Mouse (Mus musculus) kidney, embryonic 15.5 days (tissue): ENCODE data around the gene Gm20738. TPM values are rescaled to one million over a fixed set of nuclear protein-coding genes. Genes with fewer than 3 reads are reported as not detected.
"Not testable (repeated sequence)": the region's sequence is repeated elsewhere in the genome, so short reads cannot be mapped to it uniquely, and the experiment has no call there.

Experiments used
- ATAC-seq: fragments of 200-750 bp; cut with Nextera tagmentation; replicated peaks from 2 replicates; pipeline ENCODE4 v1.8.0; 2017; ENCODE audit warnings: moderate TSS enrichment; ENCODE audit not compliant: low FRiP score
- H3K27ac ChIP-seq: fragments of 300-500 bp; sonication (generic); 2 replicates; pipeline ENCODE4 v1.5.1; 2015; ENCODE audit warnings: mild to moderate bottlenecking, inconsistent platforms
- H3K27me3 ChIP-seq: fragments of 300-500 bp; sonication (generic); 2 replicates; pipeline ENCODE4 v1.6.1; 2015; ENCODE audit warnings: inconsistent platforms
- H3K36me3 ChIP-seq: fragments of 300-500 bp; sonication (generic); 2 replicates; pipeline ENCODE4 v1.6.1; 2015; ENCODE audit warnings: inconsistent platforms
- H3K4me1 ChIP-seq: fragments of 300-500 bp; sonication (generic); 2 replicates; pipeline ENCODE4 v1.6.1; 2015; ENCODE audit warnings: inconsistent platforms
- H3K4me2 ChIP-seq: fragments of 300-500 bp; sonication (generic); 2 replicates; pipeline ENCODE4 v1.6.1; 2015; ENCODE audit warnings: moderate library complexity, mild to moderate bottlenecking, inconsistent platforms
- H3K4me3 ChIP-seq: fragments of 300-500 bp; sonication (generic); replicated peaks from 2 replicates; pipeline ENCODE4 v1.5.1; 2015; ENCODE audit warnings: mild to moderate bottlenecking, inconsistent platforms
- H3K9ac ChIP-seq: fragments of 300-500 bp; sonication (generic); 2 replicates; pipeline ENCODE4 v1.6.1; 2015; ENCODE audit warnings: mild to moderate bottlenecking, inconsistent platforms
- H3K9me3 ChIP-seq: fragments of 300-500 bp; sonication (generic); replicated peaks from 2 replicates; pipeline ENCODE4 v1.6.1; 2016; ENCODE audit warnings: inconsistent platforms
- WGBS: fragments of 180-500 bp; shearing (Covaris S2); methylation state at CpG from one replicate; pipeline ENCODE4 v1.1.7; 2015; ENCODE audit warnings: mixed read lengths; 5-methylcytosine and 5-hydroxymethylcytosine counted together
- polyA plus RNA-seq: library from polyadenylated mRNA; unstranded; fragments of >200 nt; fragmentation: Nextera tagmentation; extraction: Ambion mirVana; gene quantifications from 2 replicates; pipeline ENCODE4 v1.2.1, GENCODE M21; 2015

Gene Gm20738
- polyA plus RNA-seq: not detected in 2 replicates

DNA sequence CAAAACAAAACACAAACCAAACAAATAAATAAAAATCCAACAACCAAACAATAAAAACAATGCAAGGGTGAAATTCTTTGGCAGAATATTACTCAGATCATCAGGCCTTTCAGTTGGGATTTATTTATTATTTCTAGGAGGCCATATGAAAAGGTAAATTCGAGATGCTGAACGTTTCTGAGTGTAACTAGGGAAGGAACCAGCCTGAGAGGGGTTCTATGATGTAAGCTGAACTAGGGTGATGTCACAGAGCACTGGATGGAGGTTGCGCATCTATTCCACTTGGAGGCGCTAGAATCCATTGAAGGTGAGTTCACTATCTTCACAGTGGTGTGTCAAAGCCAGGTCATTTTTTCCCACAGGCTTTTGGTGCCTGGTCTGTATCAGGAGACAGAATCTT lies at the start of gene Gm20738:
Gene Gm20738, plus strand, starts transcription at position 301 of the 400 bp plus-strand sequence.
- WGBS: 70% methylated on average over 2 of the region's 4 CpGs
- not testable (repeated sequence) for ATAC-seq, H3K36me3 ChIP-seq, H3K27me3 ChIP-seq, H3K4me3 ChIP-seq, H3K9ac ChIP-seq, H3K27ac ChIP-seq, H3K4me2 ChIP-seq, H3K4me1 ChIP-seq, H3K9me3 ChIP-seq
